Mouse (Mus musculus) central nervous system, embryonic 18 days (tissue): ENCODE measurements around the gene Nhs. TPM values are rescaled to one million over a fixed set of nuclear protein-coding genes. Genes with fewer than 3 reads are reported as not detected.

Source experiments
- polyA plus RNA-seq: library from polyadenylated mRNA; depleted of rRNA; stranded (reverse); fragments of >200 nt; gene quantifications from 2 replicates; pipeline ENCODE4 v1.2.3, GENCODE M21; 2012; rRNA removed

Gene Nhs
- 4.2 and 4.3 TPM in 2 replicates for polyA plus RNA-seq

DNA sequence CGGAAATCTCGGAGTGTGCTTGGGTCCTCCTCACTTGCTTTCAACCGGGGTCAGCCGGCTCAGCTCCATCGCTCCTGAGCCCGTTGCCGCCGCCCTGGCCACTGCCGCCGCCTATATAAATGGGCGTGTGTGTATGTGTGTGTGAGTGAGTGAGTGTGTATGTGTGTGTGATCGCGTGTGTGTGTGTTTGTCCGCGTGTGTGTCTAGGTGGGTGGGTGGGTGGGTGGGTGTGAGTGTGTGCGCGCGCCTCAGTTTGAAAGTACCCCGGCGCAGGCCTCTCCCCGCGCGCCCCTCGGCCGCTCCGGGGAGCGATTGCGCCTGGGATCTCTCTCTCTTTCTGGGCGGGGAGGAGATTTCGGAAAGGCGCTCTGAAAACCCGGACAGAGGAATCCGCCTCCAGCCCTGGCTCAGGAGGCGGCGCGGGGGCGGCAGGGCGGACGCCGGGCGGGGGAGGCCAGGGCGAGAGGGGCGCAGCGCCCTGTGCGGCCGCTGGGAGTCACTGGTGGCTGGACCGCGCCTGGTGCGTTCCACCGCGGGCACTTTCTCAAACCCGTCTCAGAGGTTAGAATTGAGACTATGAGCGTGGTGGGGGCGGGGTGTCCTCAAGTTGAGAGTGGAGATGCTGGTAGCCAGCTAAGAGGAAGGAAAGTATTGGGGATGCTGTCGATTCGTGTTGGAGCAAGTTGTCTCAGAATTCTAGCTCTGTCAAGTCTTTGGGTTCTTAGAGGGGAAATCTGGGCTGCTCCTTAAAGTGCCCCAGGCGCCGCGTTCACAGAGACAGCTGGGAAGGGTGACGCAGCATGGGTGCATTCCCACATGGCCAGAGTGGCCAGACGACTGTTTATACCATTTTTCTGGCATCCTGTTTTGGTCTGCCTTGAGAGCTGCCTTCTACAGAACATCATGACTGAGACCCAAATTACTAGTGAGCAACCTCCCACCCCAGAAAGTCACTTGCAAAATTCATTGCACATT is at the start of gene Nhs:
Gene Nhs (minus strand): TSS at position 94 of the 975 bp plus-strand sequence.

